Mouse (Mus musculus) testis, postnatal 10 days (tissue): ENCODE results near the gene Cadps.

ENCODE experiments used
- DNase-seq: peaks from one replicate; pipeline ENCODE4 v3.0.0; 2021; ENCODE audit warnings: low spot score

Cadps gene

DNA sequence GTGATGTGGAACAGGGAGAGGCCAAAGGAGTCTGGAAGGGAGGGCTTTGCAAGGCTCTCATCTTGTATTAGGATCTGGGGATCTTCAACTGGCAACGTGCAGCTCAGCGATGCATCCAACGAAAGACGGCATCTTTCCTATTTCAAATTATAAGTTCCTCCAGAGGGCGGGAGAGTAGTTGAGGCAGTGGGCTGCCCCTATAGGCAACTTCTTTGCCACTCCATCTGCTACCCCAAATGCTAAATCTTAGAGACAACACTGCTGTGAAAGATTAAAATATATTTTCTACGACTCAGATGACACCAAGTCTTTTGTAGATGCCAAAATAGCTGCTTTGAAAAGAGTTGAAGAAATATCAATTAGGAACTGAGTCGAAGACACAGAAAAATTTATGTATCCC, 315.9 kb downstream of the Cadps start:
- no peak for DNase-seq

DNA sequence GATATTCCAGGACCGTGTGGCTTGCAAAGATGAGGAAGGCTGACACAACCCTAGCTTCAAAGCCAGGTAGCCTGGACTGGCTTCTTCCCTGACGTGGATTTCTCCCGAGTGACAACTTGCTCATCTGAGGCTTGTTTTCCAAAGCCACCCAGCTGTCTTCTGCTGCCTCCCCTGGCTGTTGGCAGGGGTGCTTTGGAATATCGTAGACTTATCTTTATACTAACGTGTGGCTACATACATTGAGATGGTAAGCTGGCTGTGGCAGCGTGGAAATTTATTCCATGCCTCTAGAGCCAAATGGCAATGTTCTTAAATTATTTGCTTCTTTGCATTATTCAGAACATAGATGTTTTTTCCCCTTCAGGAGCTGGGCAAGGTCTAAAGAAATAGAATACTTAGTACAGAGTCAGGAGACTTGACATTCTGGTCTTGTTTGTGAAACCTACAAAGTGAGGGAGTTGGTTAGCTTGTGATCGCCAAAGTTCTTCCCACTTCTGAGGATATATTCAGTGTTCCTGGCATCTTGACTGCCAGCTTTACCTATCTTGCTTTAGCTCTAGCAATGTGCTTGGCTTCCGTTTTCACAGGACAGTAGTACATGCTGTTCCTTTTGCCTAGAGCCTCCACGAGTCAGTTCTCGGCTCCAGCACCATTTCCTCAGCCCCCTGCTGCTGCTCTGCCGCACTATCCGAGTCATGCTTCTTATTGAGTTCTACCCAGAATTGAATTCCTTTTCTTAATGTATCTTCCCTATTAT, 318.5 kb downstream of the Cadps start:
- no peak for DNase-seq

DNA sequence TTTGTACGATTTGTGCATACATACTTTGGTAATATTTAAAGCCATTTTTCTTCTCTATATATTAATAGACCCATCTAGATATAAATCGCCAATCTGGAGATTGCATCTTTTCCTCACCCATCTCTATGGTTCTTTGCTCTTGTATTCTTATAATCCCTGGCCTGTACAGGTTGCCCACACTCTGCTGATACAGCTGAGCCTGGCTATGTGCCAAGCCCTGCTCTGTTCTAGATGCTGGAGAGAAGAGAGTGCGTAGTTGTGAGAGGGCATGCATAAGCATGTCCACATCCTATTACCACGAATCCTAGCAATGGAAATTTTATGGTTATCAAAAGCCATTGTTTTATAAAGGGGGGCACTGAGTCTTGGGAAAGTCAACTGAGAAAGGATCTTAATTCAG, 360.7 kb downstream of the Cadps start:
- no peak for DNase-seq

DNA sequence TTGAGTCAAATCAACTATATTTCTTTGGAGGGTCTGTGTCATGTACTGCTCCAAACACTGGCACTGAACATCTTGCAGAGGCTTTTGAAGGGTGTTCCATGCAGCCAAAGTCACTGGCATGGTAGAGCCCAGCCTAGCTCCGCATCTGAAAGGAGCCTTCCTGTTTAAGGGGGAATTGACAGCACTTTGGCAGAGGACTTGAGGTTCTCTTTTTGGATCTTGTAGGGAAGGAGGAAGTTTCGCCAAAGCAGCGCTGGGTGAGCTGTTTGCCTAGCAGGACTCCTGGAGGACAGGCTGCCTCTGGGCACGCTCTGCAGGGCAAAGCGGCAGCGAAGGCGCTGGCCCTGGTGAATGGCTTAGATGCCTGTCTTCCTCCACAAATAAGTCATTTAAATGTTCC, 363.2 kb downstream of the Cadps start:
- DNase-seq = no peak

DNA sequence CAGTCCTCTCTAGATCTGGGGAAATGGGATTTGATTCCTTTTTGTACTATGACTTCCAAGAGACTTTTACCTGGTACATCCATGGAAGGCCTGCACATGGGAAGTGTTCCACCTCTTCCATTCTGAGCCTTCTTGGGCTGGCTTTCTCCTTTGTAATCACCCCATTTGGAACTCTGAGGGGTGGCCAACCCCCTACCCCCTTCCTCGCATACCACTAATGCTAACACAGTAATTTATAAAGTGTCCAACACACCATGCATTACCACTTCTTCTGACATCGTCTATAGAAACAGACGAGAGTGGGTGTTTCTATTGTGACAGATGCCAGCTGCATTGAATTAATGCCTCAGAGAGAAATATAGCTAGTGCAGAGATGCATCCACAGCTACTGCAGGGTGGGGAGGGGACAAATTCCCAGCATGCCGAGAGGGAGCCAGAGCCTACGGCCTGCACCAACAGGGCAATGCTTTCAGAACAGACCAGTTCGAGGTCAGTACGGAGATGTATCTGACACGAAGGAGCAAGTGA, 367.8 kb downstream of the Cadps start:
- DNase-seq = no peak

DNA sequence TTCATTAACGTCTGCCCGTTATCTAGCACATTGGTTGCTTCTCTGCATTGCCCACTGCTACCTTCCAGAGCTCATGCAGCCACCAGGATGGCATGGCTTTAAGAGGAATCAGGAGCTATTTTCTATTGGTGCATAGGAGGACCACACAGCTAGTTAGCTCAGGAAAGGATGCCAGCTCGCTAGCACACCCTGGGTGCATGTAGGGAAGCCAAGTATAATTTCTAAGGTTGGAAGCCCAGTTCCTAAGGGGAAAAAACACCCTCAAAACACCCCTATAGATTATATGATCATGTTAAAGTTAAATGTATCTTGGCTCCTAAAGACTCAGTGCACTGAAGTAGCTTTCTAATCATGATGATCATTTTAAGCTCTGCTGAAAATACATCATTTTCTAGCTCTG, 372.1 kb downstream of the Cadps start:
- DNase-seq = no peak

DNA sequence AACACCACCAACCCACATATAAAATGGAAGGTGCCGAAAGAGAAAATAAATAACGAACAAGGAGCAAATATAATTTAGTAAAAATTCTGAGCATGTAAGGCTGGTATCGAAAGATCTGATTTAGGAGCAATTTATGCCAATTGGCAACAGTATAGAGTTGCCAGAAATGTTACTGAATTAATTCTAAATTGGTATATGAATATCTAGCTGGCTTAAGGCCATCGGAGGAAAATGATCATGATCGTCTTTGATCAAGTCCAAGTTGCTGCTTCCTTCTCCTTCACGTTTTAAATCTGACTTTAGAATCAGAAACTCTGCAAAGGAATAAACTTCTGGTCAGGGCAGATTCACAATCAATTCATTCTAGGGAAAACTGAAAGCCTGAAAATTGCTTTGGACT, 374.0 kb downstream of the Cadps start:
- DNase-seq = no peak

DNA sequence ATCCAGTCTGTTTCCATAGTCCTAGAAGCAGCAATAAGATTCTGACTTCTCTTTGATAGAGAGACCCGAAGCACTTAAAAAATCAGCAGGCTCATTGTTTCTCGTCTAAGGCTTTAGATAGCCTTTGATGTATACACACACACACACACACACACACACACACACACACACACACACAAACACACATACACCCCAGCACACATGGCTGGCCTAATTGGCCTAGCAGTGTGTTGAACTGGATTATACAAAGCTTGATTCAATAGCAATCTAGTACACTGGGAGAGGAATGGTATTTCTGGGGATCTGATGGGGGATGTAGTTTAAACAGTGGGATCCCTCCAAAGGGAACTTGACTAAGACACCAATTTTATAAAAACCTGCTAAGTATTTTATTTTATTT, 381.9 kb downstream of the Cadps start:
- DNase-seq = no peak

DNA sequence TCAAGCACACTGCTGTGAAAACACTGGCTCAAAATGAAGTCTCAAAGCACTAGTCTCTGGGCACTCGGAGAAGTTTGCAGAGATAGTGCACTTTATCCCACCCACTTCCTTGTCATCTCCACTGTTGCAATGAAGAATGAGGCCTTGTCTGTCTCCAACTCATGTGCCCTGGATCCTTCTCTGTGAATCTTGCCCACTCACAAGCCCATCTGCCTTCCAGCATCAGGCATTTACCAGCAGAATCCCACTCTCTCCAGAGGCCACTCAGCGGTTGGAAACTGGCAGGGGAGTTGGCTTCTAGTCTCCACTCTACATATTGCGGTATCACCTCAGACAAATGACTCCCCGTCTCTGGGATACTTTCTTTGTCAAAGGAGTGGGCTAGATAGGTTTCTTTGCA, 384.9 kb downstream of the Cadps start:
- no peak for DNase-seq

DNA sequence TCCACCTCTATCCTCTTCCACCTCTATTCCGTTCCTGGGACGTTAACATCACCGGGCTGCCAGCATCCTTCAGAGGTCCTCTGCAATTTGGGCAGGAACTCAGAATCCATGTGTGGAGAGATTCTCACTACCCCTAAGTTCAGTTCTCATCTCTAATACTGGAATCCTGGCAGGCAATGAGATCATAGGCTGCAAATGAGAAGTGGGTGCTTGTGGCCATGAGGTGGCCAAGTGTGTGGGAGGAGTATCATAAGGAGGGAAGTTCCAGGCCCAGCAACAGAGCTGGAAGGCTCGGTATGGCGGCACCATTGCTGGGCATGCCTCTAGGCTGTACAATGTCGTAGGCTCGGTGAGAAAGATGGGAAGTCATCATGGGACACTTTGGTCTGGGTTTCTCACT, 385.5 kb downstream of the Cadps start:
- no peak for DNase-seq

DNA sequence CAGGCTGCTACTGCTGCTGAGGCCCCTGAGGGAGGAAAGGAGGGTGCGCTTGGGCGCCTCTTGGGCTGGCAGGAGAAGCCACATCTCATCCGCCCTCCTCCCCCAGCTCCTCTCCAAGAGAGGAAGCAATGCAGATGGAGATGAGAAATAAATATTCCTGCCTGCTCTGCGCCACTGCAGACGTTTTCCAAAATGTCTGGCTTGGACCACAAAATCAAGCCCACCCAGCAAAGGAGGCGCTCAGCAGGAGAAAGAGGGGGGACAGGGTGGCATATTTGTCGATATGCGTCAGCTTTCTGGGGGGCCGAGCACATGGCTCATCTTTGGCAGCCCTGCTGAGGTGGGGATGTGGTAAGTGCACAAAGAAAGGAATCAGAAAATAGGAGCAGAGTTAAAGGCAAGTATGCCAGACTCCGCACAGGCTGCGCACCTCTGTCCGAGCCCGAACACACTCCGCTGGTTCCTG, 385.9 kb downstream of the Cadps start:
- no peak for DNase-seq

DNA sequence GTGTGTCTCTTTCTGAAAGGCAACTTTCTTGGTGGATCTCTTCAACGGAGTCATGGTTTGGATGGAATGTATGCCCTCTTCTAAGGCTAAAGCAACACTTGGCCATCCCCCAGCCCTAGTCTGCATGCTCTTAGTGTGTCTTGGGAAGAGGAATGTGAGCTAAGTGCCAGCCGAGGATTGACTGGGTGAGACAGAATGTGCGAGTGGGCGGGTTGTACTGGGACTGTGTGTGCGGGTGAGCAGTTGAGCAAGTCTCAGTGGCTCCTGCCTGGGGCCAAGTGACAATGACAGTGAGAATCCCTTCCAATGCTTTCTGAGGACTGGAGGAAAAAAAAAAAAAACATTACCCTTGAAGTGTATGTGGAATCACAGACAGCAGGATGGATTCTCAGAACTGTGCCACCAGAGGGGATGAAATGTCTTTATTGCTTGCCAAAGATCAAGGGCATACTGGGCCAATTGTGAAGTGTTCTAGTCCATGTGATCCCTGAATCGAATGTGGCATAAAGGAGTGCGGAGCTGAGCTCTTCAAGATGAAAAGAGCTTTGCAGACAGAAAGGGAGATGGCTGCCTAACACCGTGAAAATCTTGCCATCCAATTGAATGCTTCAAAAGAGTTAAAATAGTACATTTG, 394.7 kb downstream of the Cadps start:
- no peak for DNase-seq

DNA sequence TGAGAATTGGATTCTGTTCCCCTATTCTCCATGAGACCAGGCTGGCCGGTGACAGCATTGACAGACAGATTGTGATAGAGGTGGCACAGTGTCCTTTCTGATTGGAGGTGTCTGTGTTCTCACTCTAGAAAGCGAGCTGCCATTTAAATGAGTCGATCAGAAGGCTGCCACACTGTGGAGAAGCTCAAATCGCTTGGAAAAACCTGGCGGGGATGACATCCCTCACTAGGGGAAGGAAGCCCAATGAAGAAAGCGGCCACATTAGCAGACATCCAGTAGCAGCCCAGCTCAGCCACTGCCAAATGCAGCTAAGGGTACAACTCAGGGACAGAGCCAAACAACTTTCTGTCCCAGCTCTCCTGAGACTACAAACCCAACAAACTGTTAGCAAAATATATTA, 397.6 kb downstream of the Cadps start:
- no peak for DNase-seq

DNA sequence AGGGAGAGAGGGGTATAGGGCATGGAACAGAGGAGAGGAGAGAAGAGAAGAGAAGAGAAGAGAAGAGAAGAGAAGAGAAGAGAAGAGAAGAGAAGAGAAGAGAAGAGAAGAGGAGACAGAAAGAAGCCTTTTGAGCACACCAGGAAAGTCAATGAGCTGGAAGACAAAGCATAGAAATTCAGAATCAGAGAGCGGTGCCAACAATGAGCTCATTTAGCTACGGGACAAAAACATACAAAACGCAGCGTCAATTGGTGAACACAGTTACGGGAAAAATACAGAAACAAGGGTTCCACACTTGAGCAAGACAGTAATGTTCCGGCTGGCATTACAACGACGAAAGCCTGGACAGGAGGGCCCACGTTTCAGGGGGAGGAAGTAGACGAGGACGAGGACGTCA, 412.6 kb downstream of the Cadps start:
- DNase-seq = no peak

DNA sequence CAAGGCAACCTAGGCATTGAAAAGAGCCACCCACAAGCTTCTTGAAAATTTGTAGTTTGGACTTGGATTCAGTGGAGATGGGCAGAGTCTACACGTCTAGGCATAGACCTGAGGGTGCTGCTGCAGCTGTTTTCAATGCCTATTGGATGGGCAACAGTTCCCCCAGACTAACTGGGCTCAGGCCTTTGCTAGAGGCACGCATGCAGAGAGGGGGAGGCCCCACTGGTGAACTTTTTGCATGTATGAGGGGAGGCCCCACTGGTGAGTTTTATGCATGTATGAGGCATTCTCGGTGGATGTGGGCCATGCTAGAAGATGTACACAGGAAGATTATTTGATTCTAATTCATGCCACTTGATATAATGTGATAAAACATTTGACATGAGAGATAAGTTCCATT, 413.1 kb downstream of the Cadps start:
- no peak for DNase-seq

DNA sequence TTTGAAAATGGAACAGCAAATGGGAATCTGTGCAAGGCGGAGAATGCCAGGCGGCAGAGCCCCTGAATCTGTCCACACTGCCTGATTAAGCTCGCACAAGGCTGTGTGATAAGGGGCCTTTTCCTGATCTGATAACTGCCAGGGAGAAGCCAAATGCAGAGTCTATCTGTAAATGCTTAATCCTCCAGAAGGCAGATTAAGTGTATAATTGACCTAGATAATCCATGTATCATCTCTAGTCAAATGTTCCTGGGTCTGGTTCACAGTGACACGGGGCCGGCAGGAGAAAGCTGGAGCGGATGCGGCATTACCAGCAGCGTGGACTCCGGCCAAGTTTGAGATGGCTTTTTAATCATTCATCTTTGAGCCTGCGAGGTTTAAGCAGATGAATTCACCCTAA, 416.3 kb downstream of the Cadps start:
- DNase-seq = no peak

DNA sequence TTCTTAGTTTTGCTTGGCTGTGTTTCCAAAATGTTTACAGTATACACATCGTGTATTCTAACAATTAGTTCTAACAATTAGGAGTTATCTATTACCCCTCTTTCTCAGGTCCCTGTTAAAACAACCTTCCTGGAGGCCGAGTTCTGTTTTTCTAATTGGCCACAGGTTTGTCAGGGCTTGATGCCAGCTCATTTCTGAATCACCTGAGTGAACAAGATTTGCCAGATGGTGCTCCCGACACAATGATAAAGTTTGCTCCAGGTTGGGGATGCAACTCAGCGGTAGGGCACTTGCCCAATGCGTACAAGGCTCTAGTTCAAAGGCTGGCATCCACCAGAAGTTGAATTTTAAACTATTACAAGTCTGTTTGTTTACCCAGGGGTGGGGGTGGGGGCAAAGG, 417.7 kb downstream of the Cadps start:
- no peak for DNase-seq

DNA sequence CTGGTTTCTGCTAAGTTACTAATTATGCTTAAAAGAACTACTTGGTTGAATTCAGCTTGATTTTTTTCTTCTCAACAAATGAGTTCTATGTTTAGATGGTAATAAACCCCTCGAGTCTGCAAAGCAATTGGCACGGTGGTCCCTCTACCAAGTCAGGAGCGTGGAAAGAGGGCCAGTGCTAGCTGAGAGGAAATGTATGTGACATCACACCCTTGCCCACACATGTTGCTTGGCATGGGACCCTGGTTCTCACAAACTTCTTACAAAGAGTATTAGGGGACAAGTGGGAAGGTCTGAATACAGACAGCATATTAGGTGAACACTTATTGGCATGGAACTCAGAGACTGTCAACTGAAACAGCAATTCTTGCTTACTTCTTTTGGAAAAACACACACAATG, 418.2 kb downstream of the Cadps start:
- no peak for DNase-seq

DNA sequence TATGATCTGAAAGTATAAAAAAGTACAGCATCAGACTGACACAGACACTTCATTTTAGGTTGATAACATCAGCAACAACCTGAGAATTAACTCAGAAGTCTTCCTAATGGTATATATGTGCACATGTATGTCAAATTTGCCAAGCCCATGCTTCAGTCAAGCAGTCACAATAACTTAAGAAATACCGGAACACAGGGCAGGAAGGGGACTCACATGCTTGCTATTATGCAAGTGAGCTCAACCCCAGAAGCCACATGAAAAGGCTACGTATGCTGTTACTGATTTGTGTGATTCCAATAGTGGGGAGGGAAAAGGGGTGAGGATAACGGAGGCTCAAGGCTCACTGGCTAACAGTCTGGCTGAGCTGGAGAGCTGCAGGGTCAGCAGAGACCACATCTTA, 418.8 kb downstream of the Cadps start:
- DNase-seq = no peak

DNA sequence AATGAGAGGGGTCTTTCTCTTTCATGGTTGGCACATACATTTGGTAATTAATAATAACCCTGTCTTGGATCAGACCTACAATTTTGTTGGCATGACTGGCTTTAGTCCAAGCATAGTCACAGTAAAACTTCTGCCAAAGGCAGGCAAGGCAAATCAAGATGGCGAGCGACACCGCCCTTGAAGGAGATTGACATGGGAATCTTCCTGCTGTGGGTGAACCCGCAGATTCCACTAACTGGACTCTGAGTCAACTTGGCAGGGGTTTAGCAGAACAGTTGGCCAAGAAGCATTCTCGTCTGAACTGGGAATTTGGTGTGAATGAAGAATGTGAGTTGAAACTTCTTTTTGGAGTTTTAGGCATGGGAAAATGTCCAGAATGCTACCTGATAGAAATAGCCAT, 422.8 kb downstream of the Cadps start:
- no peak for DNase-seq

DNA sequence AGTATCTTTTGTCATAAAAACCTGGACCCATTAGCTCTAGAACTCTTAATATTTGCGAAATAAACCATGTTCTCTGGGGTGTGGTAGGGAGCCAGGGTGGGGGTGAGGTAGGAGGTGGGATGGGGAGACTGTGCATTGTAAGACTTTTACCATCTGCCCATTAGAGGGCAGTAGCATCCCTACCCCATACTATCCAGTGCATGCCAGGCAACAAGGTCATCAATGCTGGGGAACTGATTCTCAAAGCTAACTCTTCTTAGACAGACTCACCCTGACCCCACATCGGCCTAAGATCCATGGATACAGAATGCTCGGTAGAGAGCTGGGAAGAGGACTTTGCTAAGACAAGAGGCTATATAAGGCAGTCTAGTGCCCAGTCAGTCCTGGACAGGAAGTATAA, 425.3 kb downstream of the Cadps start:
- DNase-seq = no peak

DNA sequence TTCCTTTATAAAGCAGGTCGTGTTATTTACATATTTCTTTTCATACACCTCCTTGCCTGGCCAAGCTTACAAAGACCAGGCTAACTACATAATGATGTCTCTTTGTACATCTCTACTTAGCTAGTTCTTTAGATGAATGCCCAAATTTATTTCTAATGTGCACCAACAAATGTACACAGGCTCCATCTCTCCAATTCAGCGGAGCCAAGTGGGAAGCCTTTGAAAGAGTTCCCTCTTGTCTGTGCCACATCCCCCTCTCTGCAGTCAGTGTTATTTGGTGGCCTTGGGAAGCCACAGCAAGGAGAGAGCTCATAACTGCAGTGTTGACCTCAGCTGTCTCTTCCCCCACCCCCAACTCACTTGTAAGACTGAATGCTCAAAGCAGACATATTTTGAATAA, 428.6 kb downstream of the Cadps start:
- no peak for DNase-seq

DNA sequence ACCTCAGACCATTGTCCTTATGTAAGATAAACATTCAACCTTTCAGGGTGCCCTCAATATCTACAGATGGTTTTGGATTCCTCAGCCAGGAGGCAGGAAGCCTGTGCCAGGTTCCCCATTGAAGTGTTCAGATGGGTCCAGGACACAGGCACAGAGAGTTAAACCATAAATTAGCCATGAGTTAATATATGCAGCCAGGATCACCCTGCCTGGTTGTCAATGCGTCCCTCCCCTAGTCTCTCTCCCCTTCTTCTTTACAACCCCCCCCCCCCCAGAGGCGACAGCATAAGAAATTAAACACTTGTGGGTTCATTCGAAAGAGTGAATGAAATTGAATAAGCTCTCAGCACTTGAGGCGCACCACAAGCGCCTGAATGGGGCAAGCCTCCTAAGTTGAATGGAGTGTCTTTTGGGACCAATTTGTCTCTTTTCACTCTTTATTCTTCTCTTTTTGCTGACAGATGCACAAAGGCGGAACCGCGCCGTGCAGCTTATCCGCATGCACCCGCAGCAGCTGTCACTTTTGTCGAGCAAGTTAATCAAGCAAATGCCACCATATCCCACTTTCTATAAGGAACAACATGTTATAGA, 429.5 kb downstream of the Cadps start:
- no peak for DNase-seq
